Mouse (Mus musculus): ENCODE data around the gene Prdx6b. TPM values are rescaled to one million over a fixed set of nuclear protein-coding genes. Genes with fewer than 3 reads are reported as not detected.

Prdx6b gene
- not detected in 2 replicates for polyA plus RNA-seq (2016; fragmentation: Nextera tagmentation; extraction: Ambion mirVana)

- H3K9me3 ChIP-seq = no peaks in the 10 kb centered on the region
- no peak for DNase-seq (ENCODE audit: low spot score)
- no peaks in the 10 kb centered on the region for H3K4me1 ChIP-seq
- 86% methylated on average over 8 of the region's 8 CpGs for WGBS
- no peaks in the 10 kb centered on the region for H3K27me3 ChIP-seq (ENCODE audit: insufficient read depth, poor library complexity, severe bottlenecking)
- H3K36me3 ChIP-seq = no peaks in the 10 kb centered on the region
- no peak within 1 kb of the TSS for H3K4me3 ChIP-seq
- H3K27ac ChIP-seq = no peak within 1 kb of the TSS
Measured at GRCm38 (mm10) chr2:80292172-80292571, at the start of gene Prdx6b. Gene Prdx6b, plus strand, starts transcription at chr2:80292472.

GRCm38 (mm10) chr2:80247466-80247865 is 44.8 kb upstream of the Prdx6b start:
- DNase-seq (ENCODE audit: low spot score) = no peak
- Histone ChIP-seq H3K27me3 (ENCODE audit: insufficient read depth, poor library complexity, severe bottlenecking) (no peaks in the 10 kb centered on the region), H3K27ac (no peak overlapping the region), H3K4me1 (no peaks in the 10 kb centered on the region), H3K4me3 (no peak overlapping the region), H3K36me3 (no peaks in the 10 kb centered on the region), H3K9me3 (no peaks in the 10 kb centered on the region)
- 72% methylated on average over 3 of the region's 3 CpGs for WGBS

DNA sequence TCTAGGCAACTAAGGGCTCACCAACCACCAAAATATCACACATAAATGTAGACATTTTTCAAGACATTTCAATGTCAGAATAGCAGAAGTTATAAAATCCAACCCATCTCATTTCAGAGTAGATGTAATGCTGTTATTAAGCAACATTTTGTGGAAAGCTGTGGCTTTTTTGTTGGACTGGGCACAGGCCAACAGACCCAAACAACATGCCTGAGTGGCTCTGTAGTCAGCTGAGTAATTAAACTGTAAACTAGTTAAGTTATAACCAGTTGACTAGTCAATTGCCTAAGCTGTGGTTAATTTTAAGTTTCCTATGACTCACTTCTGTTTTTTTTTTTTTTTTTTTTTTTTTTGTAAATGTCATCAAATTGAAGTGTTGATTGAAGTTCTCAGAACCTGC is 44.4 kb upstream of the Prdx6b start:
- Histone ChIP-seq H3K27me3 (ENCODE audit: insufficient read depth, poor library complexity, severe bottlenecking) (no peaks in the 10 kb centered on the region), H3K27ac (no peak overlapping the region), H3K4me1 (no peaks in the 10 kb centered on the region), H3K9me3 (no peaks in the 10 kb centered on the region), H3K36me3 (no peaks in the 10 kb centered on the region), H3K4me3 (no peak overlapping the region)
- no peak for DNase-seq (ENCODE audit: low spot score)

GRCm38 (mm10) chr2:80259888-80260672 is 32.2 kb upstream of the Prdx6b start:
- WGBS = 84% methylated on average over 3 of the region's 3 CpGs
- no peak overlapping the region for H3K27ac ChIP-seq
- H3K27me3 ChIP-seq (ENCODE audit: insufficient read depth, poor library complexity, severe bottlenecking) = no peaks in the 10 kb centered on the region
- H3K4me3 ChIP-seq = no peak overlapping the region
- no peaks in the 10 kb centered on the region for H3K4me1 ChIP-seq
- DNase-seq (ENCODE audit: low spot score) = no peak
- H3K36me3 ChIP-seq = no peaks in the 10 kb centered on the region
- no peaks in the 10 kb centered on the region for H3K9me3 ChIP-seq

GRCm38 (mm10) chr2:80266894-80267293 is 25.4 kb upstream of the Prdx6b start:
- DNase-seq (ENCODE audit: low spot score) = peak; percentile 79
- no peaks in the 10 kb centered on the region for H3K4me1 ChIP-seq
- H3K4me3 ChIP-seq = peak overlapping the region; percentile 15; the same call in 1 of the 2 replicates
- 0 out of 2 replicates have a peak overlapping the region, but pooled peaks have one; percentile 36 for H3K27ac ChIP-seq
- no peaks in the 10 kb centered on the region for H3K9me3 ChIP-seq
- no peaks in the 10 kb centered on the region for H3K36me3 ChIP-seq
- 20% methylated on average over 11 of the region's 11 CpGs for WGBS
- no peaks in the 10 kb centered on the region for H3K27me3 ChIP-seq (ENCODE audit: insufficient read depth, poor library complexity, severe bottlenecking)

- no peak for DNase-seq (ENCODE audit: low spot score)
- Histone ChIP-seq H3K4me3 (no peak overlapping the region), H3K4me1 (no peaks in the 10 kb centered on the region), H3K36me3 (no peaks in the 10 kb centered on the region), H3K27me3 (ENCODE audit: insufficient read depth, poor library complexity, severe bottlenecking) (no peaks in the 10 kb centered on the region), H3K27ac (no peak overlapping the region), H3K9me3 (no peaks in the 10 kb centered on the region)
- 54% methylated on average over 4 of the region's 4 CpGs for WGBS
Measured at GRCm38 (mm10) chr2:80268053-80268452, 24.2 kb upstream of the Prdx6b start.

- Histone ChIP-seq H3K36me3 (no peaks in the 10 kb centered on the region), H3K27me3 (ENCODE audit: insufficient read depth, poor library complexity, severe bottlenecking) (no peaks in the 10 kb centered on the region), H3K27ac (no peak overlapping the region), H3K4me3 (no peak overlapping the region), H3K9me3 (no peaks in the 10 kb centered on the region), H3K4me1 (no peaks in the 10 kb centered on the region)
- 61% methylated on average over 1 of the region's 1 CpGs for WGBS
- no peak for DNase-seq (ENCODE audit: low spot score)
Measured at GRCm38 (mm10) chr2:80271431-80271830, 20.8 kb upstream of the Prdx6b start.

- WGBS = 86% methylated on average over 3 of the region's 3 CpGs
Measured at GRCm38 (mm10) chr2:80273038-80273437, 19.2 kb upstream of the Prdx6b start.

DNA sequence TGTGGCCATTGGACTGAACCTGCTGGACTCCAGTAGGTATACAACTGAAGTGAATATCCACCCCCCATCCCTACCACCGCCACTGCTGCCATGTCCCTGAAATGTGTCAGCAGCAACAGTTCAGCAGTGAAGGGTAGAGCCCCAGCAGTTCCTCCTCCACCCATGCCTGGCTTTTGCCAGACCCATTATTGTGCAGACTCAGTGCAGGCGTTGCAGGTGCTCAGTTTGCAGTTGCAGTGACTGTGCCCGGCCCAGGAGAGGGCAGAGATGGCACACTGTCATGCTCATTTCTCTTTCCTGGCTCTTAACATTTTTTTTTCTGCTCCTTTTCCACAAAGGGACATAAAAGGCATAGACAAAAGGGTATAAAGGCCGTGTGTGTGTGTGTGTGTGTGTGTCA is 18.5 kb upstream of the Prdx6b start:
- Histone ChIP-seq H3K4me3 (no peak overlapping the region), H3K9me3 (no peaks in the 10 kb centered on the region), H3K36me3 (no peaks in the 10 kb centered on the region), H3K4me1 (no peaks in the 10 kb centered on the region), H3K27me3 (ENCODE audit: insufficient read depth, poor library complexity, severe bottlenecking) (no peaks in the 10 kb centered on the region), H3K27ac (no peak overlapping the region)
- no peak for DNase-seq (ENCODE audit: low spot score)
- 74% methylated on average over 4 of the region's 4 CpGs for WGBS

More at GRCm38 (mm10) chr2:80273038-80273437, 19.2 kb upstream of the Prdx6b start:
- no peaks in the 10 kb centered on the region for H3K9me3 ChIP-seq
- no peak overlapping the region for H3K27ac ChIP-seq
- no peak overlapping the region for H3K4me3 ChIP-seq
- DNase-seq (ENCODE audit: low spot score) = no peak
- H3K27me3 ChIP-seq (ENCODE audit: insufficient read depth, poor library complexity, severe bottlenecking) = no peaks in the 10 kb centered on the region
- no peaks in the 10 kb centered on the region for H3K4me1 ChIP-seq
- no peaks in the 10 kb centered on the region for H3K36me3 ChIP-seq

DNA sequence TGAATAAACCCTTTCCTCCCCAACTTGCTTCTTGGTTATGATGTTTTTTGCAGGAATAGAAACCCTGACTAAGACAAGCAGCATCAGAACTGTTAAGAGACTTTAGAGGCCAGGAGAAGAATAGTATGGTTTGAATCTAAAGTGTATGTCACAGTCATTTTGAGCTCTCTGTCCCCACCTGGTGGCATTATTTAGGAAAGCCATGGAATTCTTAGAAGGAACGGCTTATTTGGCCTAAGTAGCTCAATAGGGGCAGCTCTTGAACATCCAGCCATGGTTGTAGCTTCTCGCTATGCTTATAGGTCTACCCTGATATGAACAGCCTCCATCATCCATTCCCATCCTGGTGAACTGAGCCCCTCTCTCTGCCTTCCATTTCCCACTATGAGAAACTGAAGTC is 17.1 kb upstream of the Prdx6b start:
- Histone ChIP-seq H3K27ac (no peak overlapping the region), H3K36me3 (no peaks in the 10 kb centered on the region), H3K27me3 (ENCODE audit: insufficient read depth, poor library complexity, severe bottlenecking) (no peaks in the 10 kb centered on the region), H3K4me3 (no peak overlapping the region), H3K4me1 (no peaks in the 10 kb centered on the region), H3K9me3 (no peaks in the 10 kb centered on the region)
- 32% methylated on average over 2 of the region's 2 CpGs for WGBS
- DNase-seq (ENCODE audit: low spot score) = no peak

DNA sequence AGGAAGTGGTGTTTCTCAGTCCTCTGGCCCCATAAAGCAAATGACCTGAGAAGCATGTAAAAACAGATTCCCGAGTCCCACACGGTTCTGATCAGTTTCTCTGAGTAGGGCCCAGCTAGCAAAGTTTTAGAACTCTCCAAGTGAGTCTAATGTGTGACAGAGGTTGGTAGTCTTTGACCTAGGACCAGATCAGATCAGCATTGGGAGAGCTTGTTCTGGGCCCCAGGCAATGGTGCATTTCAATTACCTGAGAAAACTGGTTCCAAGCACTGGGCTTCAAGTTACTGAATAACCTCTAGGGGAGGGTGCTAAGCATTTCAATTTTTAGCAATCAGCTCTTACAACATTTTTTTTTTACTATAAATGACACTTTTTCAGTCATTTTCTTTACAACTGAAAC is 10.1 kb upstream of the Prdx6b start:
- DNase-seq (ENCODE audit: low spot score) = no peak
- Histone ChIP-seq H3K9me3 (no peaks in the 10 kb centered on the region), H3K27me3 (ENCODE audit: insufficient read depth, poor library complexity, severe bottlenecking) (no peaks in the 10 kb centered on the region), H3K4me3 (no peak overlapping the region), H3K36me3 (no peaks in the 10 kb centered on the region), H3K27ac (no peak overlapping the region), H3K4me1 (no peaks in the 10 kb centered on the region)
- 81% methylated on average over 2 of the region's 2 CpGs for WGBS

DNA sequence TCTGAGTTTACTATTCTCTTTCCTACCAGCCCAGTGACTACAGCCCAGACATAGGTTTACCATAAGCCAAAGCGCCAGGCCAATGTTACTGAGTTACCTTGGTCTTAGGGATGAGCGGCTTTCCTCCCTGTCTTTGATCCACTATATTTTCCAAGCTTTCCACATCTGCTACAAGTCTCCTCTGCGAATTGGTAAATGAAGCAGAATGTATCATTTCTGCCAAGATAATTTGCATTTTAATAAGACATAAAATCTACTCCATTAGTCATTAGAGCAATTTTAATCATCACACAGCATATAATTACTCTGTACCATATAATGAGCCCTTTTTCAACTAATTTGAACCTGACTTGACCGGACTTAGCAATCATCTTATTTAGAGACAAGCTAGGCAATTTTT is 5.9 kb upstream of the Prdx6b start:
- H3K27me3 ChIP-seq (ENCODE audit: insufficient read depth, poor library complexity, severe bottlenecking) = no peaks in the 10 kb centered on the region
- no peaks in the 10 kb centered on the region for H3K36me3 ChIP-seq
- DNase-seq (ENCODE audit: low spot score) = no peak
- H3K4me3 ChIP-seq = no peak overlapping the region
- no peaks in the 10 kb centered on the region for H3K9me3 ChIP-seq
- H3K27ac ChIP-seq = no peak overlapping the region
- no peaks in the 10 kb centered on the region for H3K4me1 ChIP-seq
- WGBS = 88% methylated on average over 4 of the region's 4 CpGs

GRCm38 (mm10) chr2:80298334-80298733 is 6.1 kb downstream of the Prdx6b start:
- WGBS = 52% methylated on average over 3 of the region's 3 CpGs
- H3K27me3 ChIP-seq (ENCODE audit: insufficient read depth, poor library complexity, severe bottlenecking) = no peaks in the 10 kb centered on the region
- DNase-seq (ENCODE audit: low spot score) = no peak

GRCm38 (mm10) chr2:80300806-80301205 is 8.5 kb downstream of the Prdx6b start:
- H3K36me3 ChIP-seq = no peaks in the 10 kb centered on the region
- no peaks in the 10 kb centered on the region for H3K9me3 ChIP-seq
- 80% methylated on average over 4 of the region's 4 CpGs for WGBS
- H3K4me1 ChIP-seq = no peaks in the 10 kb centered on the region
- H3K27ac ChIP-seq = no peak overlapping the region
- H3K4me3 ChIP-seq = no peak overlapping the region
- no peaks in the 10 kb centered on the region for H3K27me3 ChIP-seq (ENCODE audit: insufficient read depth, poor library complexity, severe bottlenecking)
- no peak for DNase-seq (ENCODE audit: low spot score)

More at GRCm38 (mm10) chr2:80298334-80298733, 6.1 kb downstream of the Prdx6b start:
- Histone ChIP-seq H3K4me1 (no peaks in the 10 kb centered on the region), H3K9me3 (no peaks in the 10 kb centered on the region), H3K27ac (no peak overlapping the region), H3K4me3 (no peak overlapping the region), H3K36me3 (no peaks in the 10 kb centered on the region)

Measured in heart, embryonic 10.5 days (tissue).